Mouse (Mus musculus): ENCODE data around the gene Trp53inp2. TPM values are rescaled to one million over a fixed set of nuclear protein-coding genes. Genes with fewer than 3 reads are reported as not detected.

The Trp53inp2 gene
- 36.9 and 37.9 TPM in 2 replicates for polyA plus RNA-seq (2016; fragmentation: Nextera tagmentation; extraction: Ambion mirVana)

DNA sequence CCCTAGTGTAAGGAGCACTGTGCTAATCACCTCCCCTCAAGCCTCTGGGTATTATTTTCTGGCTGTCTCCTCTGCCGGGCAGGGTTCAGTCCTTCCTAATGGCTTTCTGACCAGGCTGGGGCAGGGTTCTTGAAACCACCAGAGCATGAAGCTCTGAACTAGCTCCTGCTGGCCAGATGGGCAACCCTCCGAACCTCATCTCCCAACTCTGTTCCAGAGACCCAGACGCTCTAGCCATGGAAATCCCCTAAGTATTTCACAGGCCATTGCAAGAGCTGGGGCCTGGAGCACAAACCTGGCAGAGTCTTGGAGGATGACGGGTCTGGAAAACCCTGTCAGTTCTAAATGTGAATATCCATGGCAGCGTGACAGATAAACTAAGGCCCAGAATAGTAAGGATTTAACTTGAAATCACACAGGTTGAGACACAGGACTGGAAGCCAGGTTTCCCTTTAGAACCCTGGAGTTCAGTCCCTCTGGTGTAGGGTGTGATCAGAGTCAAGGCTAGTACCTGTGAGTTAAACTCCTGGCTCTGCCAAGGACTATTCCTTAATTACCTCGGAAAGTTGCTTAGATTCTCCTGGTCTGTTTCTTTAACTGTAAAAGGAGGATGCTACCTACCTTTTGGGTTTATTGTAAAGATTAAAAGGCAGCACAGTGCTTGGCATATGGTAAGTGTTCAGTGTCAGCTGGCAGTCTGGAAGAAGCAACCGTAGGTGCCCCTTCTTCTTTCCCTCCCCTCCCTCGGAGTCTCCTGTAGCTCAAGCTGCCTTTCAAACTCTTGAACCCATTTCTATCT is at the start of gene Trp53inp2:
TSS of gene Trp53inp2 (plus strand) at position 799 of the 799 bp plus-strand sequence.
- WGBS, result 39% methylated on average over 8 of the region's 8 CpGs
- peaks cover 6% of the 10 kb centered on the region for H3K36me3 ChIP-seq (replicated peaks)
- peaks cover 31% of the 10 kb centered on the region for H3K4me1 ChIP-seq
- H3K27ac ChIP-seq (replicated peaks), result peak within 1 kb of the TSS; percentile 99
- H3K4me3 ChIP-seq, result peak within 1 kb of the TSS; percentile 90
- no peak for DNase-seq (ENCODE audit: low spot score)
- H3K9me3 ChIP-seq, result no peaks in the 10 kb centered on the region
- H3K27me3 ChIP-seq (replicated peaks; ENCODE audit: low read depth, poor library complexity, severe bottlenecking), result peaks cover 30% of the 10 kb centered on the region

- no peaks in the 10 kb centered on the region for H3K27me3 ChIP-seq (replicated peaks; ENCODE audit: low read depth, poor library complexity, severe bottlenecking)
- H3K36me3 ChIP-seq (replicated peaks), result peaks cover 85% of the 10 kb centered on the region
- no peaks in the 10 kb centered on the region for H3K4me1 ChIP-seq
- DNase-seq (ENCODE audit: low spot score), result no peak
- H3K9me3 ChIP-seq, result no peaks in the 10 kb centered on the region
- WGBS, result 92% methylated on average over 4 of the region's 4 CpGs
- no peak overlapping the region for H3K4me3 ChIP-seq
- H3K27ac ChIP-seq (replicated peaks), result no peak overlapping the region
Observed at GRCm38 (mm10) chr2:155331351-155331750, 49.5 kb upstream of the Trp53inp2 start.

DNA sequence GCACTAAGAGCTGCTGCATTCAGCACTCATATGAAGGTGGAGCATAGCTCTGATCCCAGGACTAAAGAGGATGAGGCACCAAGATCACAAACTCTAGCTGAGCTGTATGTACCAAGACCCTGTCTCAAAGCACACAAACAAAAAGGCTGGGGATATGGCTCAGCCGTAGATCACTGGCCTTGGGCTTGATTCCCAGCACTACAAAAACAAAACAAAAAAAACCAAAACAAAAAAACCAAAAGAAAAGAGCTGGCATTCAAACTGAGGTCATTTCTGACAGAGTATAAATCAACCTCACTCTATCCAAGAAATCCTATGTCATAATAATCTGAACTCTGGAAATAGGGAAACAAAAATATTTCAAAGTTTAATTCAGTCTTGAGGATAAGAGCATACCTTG is 47.4 kb upstream of the Trp53inp2 start:
- Histone ChIP-seq H3K4me3 (no peak overlapping the region), H3K9me3 (no peaks in the 10 kb centered on the region), H3K36me3 (replicated peaks) (peaks cover 75% of the 10 kb centered on the region), H3K27me3 (replicated peaks; ENCODE audit: low read depth, poor library complexity, severe bottlenecking) (no peaks in the 10 kb centered on the region), H3K4me1 (no peaks in the 10 kb centered on the region), H3K27ac (replicated peaks) (no peak overlapping the region)
- DNase-seq (ENCODE audit: low spot score), result no peak
- WGBS, result 92% methylated on average over 1 of the region's 1 CpGs

GRCm38 (mm10) chr2:155335231-155335630 is 45.6 kb upstream of the Trp53inp2 start:
- 85% methylated on average over 1 of the region's 1 CpGs for WGBS
- Histone ChIP-seq H3K27me3 (replicated peaks; ENCODE audit: low read depth, poor library complexity, severe bottlenecking) (no peaks in the 10 kb centered on the region), H3K27ac (replicated peaks) (no peak overlapping the region), H3K4me1 (no peaks in the 10 kb centered on the region), H3K4me3 (no peak overlapping the region), H3K9me3 (no peaks in the 10 kb centered on the region), H3K36me3 (replicated peaks) (peaks cover 71% of the 10 kb centered on the region)
- no peak for DNase-seq (ENCODE audit: low spot score)

DNA sequence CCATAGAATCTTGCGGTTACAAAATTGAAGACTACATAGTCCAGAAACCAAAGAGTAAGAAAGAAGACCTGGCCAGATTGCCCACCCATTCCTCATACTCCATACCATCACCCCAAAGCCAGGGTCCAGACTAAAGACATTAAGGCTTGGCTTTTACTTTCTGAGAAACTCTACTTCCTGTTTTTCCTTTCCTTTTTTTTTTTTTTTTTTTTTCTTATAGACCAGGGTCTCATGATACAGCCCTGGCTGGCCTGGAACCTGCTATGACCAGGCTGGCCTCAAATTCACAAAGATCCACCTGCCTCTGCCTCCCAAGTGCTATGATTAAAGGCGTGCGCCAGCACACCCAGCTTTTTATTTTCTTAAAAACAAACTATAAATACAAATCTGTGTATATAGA is 44.6 kb upstream of the Trp53inp2 start:
- Histone ChIP-seq H3K27ac (replicated peaks) (no peak overlapping the region), H3K4me3 (no peak overlapping the region), H3K9me3 (no peaks in the 10 kb centered on the region), H3K36me3 (replicated peaks) (peaks cover 61% of the 10 kb centered on the region), H3K27me3 (replicated peaks; ENCODE audit: low read depth, poor library complexity, severe bottlenecking) (no peaks in the 10 kb centered on the region), H3K4me1 (no peaks in the 10 kb centered on the region)
- no peak for DNase-seq (ENCODE audit: low spot score)
- 94% methylated on average over 3 of the region's 3 CpGs for WGBS

- Histone ChIP-seq H3K9me3 (no peaks in the 10 kb centered on the region), H3K36me3 (replicated peaks) (peaks cover 57% of the 10 kb centered on the region), H3K4me3 (no peak overlapping the region), H3K27me3 (replicated peaks; ENCODE audit: low read depth, poor library complexity, severe bottlenecking) (no peaks in the 10 kb centered on the region), H3K27ac (replicated peaks) (no peak overlapping the region), H3K4me1 (no peaks in the 10 kb centered on the region)
- no peak for DNase-seq (ENCODE audit: low spot score)
Observed at GRCm38 (mm10) chr2:155340166-155340565, 40.7 kb upstream of the Trp53inp2 start.

DNA sequence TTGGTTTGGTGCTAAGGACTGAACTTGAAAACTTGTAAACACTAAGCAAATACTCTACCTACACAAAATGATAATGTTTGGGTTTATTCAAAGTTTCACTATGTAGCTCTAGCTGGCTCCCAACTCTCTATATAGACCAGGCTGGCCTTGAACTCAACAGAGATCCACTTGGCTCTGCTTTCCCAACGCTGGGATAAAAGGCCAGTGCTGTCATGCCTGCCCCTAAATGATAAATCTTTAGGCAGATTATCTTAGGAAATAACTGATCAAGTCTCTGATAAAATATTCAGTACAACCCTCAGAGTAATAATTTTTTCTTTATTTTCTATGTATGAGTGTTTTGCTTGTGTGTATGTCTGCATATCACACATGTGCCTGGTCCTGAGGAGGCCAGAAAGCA is 34.2 kb upstream of the Trp53inp2 start:
- H3K36me3 ChIP-seq (replicated peaks), result peaks cover 61% of the 10 kb centered on the region
- H3K9me3 ChIP-seq, result no peaks in the 10 kb centered on the region
- H3K4me1 ChIP-seq, result no peaks in the 10 kb centered on the region
- no peaks in the 10 kb centered on the region for H3K27me3 ChIP-seq (replicated peaks; ENCODE audit: low read depth, poor library complexity, severe bottlenecking)
- no peak for DNase-seq (ENCODE audit: low spot score)
- H3K4me3 ChIP-seq, result no peak overlapping the region
- 89% methylated on average over 1 of the region's 1 CpGs for WGBS
- H3K27ac ChIP-seq (replicated peaks), result no peak overlapping the region

DNA sequence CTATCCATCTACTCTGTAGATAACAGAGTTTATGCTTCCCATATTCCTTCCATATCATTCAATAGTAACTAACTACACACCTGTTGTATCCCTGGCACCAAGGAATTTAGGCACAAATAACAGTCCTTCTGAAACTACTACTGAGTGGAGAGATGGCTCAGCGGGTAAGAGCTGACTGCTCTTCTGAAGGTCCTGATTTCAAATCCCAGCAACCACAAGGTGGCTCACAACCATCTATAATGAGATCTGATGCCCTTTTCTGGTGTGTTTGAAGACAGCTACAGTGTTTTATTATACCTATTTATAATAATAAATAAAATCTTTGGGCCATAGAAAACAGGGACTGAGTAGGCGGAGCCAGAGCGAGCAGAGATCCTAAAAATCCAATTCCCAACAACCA is 26.5 kb upstream of the Trp53inp2 start:
- Histone ChIP-seq H3K27me3 (replicated peaks; ENCODE audit: low read depth, poor library complexity, severe bottlenecking) (no peaks in the 10 kb centered on the region), H3K9me3 (no peaks in the 10 kb centered on the region), H3K27ac (replicated peaks) (no peak overlapping the region), H3K4me3 (no peak overlapping the region), H3K36me3 (replicated peaks) (peaks cover 12% of the 10 kb centered on the region), H3K4me1 (peaks cover 18% of the 10 kb centered on the region)
- 92% methylated on average over 3 of the region's 3 CpGs for WGBS
- DNase-seq (ENCODE audit: low spot score), result no peak

DNA sequence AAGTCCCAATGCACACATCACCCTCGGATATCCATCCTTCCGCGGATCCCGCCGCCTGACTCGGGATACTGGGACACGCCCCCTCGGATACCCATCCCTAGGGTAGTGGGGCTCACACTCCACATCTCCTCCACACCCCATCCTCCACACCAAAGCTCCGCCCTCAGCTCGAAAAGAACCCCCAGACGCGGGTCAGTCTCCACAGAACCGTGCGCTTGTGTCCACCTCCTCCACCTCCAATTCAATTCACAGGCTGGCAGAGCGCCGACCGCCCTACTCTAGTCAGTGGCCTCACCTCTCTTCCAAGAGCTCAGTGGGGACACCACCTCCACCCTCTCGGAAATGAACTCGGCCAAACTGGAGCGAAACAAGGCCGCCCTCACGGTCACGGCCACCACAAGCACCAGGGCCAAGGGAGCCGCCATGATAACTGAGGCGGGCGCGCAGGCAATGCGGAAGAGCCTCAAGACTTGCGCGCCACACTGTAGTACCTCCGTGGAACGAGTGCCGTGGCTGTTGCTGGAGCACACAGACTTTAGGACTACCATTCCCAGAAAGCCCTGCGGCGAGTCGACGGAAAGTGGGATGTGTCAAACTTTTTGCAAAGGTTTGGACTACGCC is 23.8 kb upstream of the Trp53inp2 start, which contains the start of gene Pigu:
TSS of gene Pigu (minus strand) at position 460 of the 621 bp plus-strand sequence.
- H3K27me3 ChIP-seq (replicated peaks; ENCODE audit: low read depth, poor library complexity, severe bottlenecking), result no peaks in the 10 kb centered on the region
- peak within 1 kb of the TSS; percentile 90 for H3K27ac ChIP-seq (replicated peaks)
- H3K4me1 ChIP-seq, result peaks cover 18% of the 10 kb centered on the region
- DNase-seq (ENCODE audit: low spot score), result peak; percentile 93
- H3K4me3 ChIP-seq, result peak within 1 kb of the TSS; percentile 76
- no peaks in the 10 kb centered on the region for H3K36me3 ChIP-seq (replicated peaks)
- H3K9me3 ChIP-seq, result no peaks in the 10 kb centered on the region
- under 1% methylated on average over 38 of the region's 38 CpGs for WGBS

DNA sequence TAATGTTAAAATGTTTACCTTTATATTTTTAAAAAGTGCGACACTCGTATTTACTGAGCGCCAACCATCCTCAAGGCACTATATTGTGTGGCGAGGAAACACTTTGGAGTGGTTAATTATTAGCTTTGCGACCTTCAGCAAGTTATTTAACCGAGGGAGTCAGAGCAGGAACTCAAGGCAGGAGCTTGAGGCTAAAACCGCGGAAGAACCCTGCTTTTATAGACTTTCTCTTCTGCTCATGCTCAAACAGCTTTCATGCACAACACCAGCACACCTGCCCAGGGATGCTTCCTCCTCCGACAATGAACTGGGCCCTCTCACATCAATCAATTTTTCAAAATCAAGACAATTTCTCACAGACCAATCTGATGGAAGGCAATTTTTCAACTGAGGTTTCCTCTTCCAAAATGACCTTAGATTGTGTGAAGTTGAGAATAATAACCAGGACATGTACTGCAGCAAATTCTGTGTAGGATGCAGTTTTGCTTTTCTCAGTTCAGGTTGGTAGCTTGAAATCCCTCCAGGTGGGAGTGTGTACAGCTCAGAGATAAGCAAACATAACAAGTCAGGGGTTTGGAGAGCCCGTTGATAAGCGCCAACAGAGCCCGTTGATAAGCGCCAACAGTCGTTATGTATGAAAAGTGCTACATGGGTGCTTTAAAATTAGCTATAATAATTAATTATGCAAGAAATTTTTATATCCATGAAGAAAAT is 23.0 kb upstream of the Trp53inp2 start:
- Histone ChIP-seq H3K27me3 (replicated peaks; ENCODE audit: low read depth, poor library complexity, severe bottlenecking) (no peaks in the 10 kb centered on the region), H3K4me3 (peak overlapping the region; percentile 76), H3K4me1 (peaks cover 18% of the 10 kb centered on the region), H3K9me3 (no peaks in the 10 kb centered on the region), H3K27ac (replicated peaks) (peak overlapping the region; percentile 90), H3K36me3 (replicated peaks) (no peaks in the 10 kb centered on the region)
- no peak for DNase-seq (ENCODE audit: low spot score)
- WGBS, result 36% methylated on average over 14 of the region's 14 CpGs

GRCm38 (mm10) chr2:155367635-155368284 is 13.1 kb upstream of the Trp53inp2 start:
- Histone ChIP-seq H3K4me3 (no peak overlapping the region), H3K36me3 (replicated peaks) (no peaks in the 10 kb centered on the region), H3K9me3 (no peaks in the 10 kb centered on the region), H3K4me1 (no peaks in the 10 kb centered on the region), H3K27me3 (replicated peaks; ENCODE audit: low read depth, poor library complexity, severe bottlenecking) (no peaks in the 10 kb centered on the region), H3K27ac (replicated peaks) (no peak overlapping the region)
- WGBS, result 80% methylated on average over 7 of the region's 7 CpGs
- DNase-seq (ENCODE audit: low spot score), result no peak

- no peaks in the 10 kb centered on the region for H3K36me3 ChIP-seq (replicated peaks)
- H3K27ac ChIP-seq (replicated peaks), result no peak overlapping the region
- no peaks in the 10 kb centered on the region for H3K4me1 ChIP-seq
- H3K9me3 ChIP-seq, result no peaks in the 10 kb centered on the region
- H3K4me3 ChIP-seq, result no peak overlapping the region
- 66% methylated on average over 7 of the region's 7 CpGs for WGBS
- no peak for DNase-seq (ENCODE audit: low spot score)
- H3K27me3 ChIP-seq (replicated peaks; ENCODE audit: low read depth, poor library complexity, severe bottlenecking), result no peaks in the 10 kb centered on the region
Observed at GRCm38 (mm10) chr2:155369333-155369883, 11.5 kb upstream of the Trp53inp2 start.

Measured in embryonic facial prominence, embryonic 10.5 days (tissue).